Mouse (Mus musculus) limb, embryonic 10.5 days (tissue): ENCODE results near the gene Cyb561d2. TPM values are rescaled to one million over a fixed set of nuclear protein-coding genes. Genes with fewer than 3 reads are reported as not detected.

ENCODE experiments used
- DNase-seq: peaks from one replicate; pipeline ENCODE4 v3.0.0-alpha.2; 2017; ENCODE audit warnings: low spot score
- H3K27ac ChIP-seq: fragments of 300-500 bp; sonication (generic); 2 replicates; pipeline ENCODE4 v1.5.1; 2016; ENCODE audit warnings: mild to moderate bottlenecking
- H3K27me3 ChIP-seq: fragments of 300-500 bp; sonication (generic); 2 replicates; pipeline ENCODE4 v1.6.1; 2016; ENCODE audit warnings: low read depth, mild to moderate bottlenecking; ENCODE audit not compliant: poor library complexity, severe bottlenecking
- H3K36me3 ChIP-seq: fragments of 300-500 bp; sonication (generic); 2 replicates; pipeline ENCODE4 v1.6.1; 2016; ENCODE audit warnings: mild to moderate bottlenecking, moderate library complexity
- H3K4me1 ChIP-seq: fragments of 300-500 bp; sonication (generic); 2 replicates; pipeline ENCODE4 v1.6.1; 2016
- H3K4me3 ChIP-seq: fragments of 300-500 bp; sonication (generic); 2 replicates; pipeline ENCODE4 v1.5.1; 2016; ENCODE audit warnings: mild to moderate bottlenecking, moderate library complexity
- H3K9me3 ChIP-seq: fragments of 300-500 bp; sonication (generic); replicated peaks from 2 replicates; pipeline ENCODE4 v1.6.1; 2016; ENCODE audit warnings: mild to moderate bottlenecking
- WGBS: fragments of 180-500 bp; shearing (Covaris S2); methylation state at CpG from one replicate; pipeline ENCODE4 v1.1.7; 2016; 5-methylcytosine and 5-hydroxymethylcytosine counted together
- polyA plus RNA-seq: library from polyadenylated mRNA; unstranded; fragments of >200 nt; fragmentation: Nextera tagmentation; extraction: Ambion mirVana; gene quantifications from 2 replicates; pipeline ENCODE4 v1.2.1, GENCODE M21; 2016

Cyb561d2 gene
- polyA plus RNA-seq, 1 experiment from 2014 or later: 13.2 TPM

DNA sequence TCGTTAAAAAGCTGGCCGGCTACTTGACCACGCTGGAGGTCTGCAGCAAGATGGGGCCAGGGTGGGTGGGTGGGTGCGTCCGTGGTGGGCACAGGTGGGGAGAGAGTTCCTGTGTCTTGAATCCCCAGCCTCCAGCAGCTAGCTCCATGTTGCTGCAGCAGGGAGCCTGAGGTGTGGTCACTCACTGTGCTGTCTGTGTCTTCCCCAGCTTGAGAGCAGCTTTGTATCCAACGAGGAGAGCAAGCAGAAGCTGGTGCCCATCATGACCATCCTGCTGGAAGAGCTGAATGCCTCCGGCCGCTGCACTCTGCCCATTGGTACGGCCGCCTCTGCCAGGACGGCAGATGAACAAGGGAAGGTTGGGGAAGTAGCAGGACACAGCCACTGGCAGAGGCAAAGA lies 1.3 kb upstream of the Cyb561d2 start:
- Histone ChIP-seq H3K36me3 (peaks cover 44% of the 10 kb centered on the region), H3K4me1 (peaks cover 53% of the 10 kb centered on the region), H3K9me3 (no peaks in the 10 kb centered on the region), H3K27me3 (peaks cover 7% of the 10 kb centered on the region), H3K27ac (no peak overlapping the region), H3K4me3 (peak overlapping the region; percentile 68; the same call in 1 of the 2 replicates)
- 88% methylated on average over 11 of the region's 11 CpGs for WGBS
- DNase-seq: no peak

DNA sequence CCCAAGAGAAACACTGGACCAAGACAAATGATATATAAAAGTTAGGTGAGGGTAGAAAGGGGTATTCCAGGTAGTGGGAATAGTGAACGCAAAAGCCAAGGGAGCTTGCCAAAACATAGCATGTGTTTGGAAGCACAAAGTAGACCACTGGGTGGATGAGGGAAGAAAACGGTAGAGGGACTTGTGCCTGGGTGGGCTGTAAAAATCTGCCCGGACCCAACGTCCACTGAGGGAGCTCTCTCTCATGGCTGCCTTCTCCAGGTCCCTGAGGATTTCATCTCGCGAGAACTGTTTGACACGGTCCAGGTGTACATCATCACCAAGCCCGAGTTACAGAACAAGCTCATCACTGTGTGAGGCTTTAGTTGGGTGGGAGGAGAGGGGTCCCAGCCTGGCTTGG lies 728 bp upstream of the Cyb561d2 start:
- 50% methylated on average over 8 of the region's 8 CpGs for WGBS
- Histone ChIP-seq H3K36me3 (peaks cover 50% of the 10 kb centered on the region), H3K27me3 (0 out of 2 replicates have a peak, but pooled peaks cover 2% of the 10 kb centered on the region), H3K4me3 (peak overlapping the region; percentile 68), H3K27ac (peak overlapping the region; percentile 75; the same call in 1 of the 2 replicates), H3K9me3 (no peaks in the 10 kb centered on the region), H3K4me1 (peaks cover 51% of the 10 kb centered on the region)
- no peak for DNase-seq

GRCm38 (mm10) chr9:107542352-107542686 lies 326 bp upstream of the Cyb561d2 start:
- DNase-seq: no peak
- H3K4me3 ChIP-seq: peak overlapping the region; percentile 68
- peak overlapping the region; percentile 75 for H3K27ac ChIP-seq
- no peaks in the 10 kb centered on the region for H3K9me3 ChIP-seq
- under 1% methylated on average over 11 of the region's 11 CpGs for WGBS
- H3K27me3 ChIP-seq: no peaks in the 10 kb centered on the region
- peaks cover 54% of the 10 kb centered on the region for H3K36me3 ChIP-seq
- H3K4me1 ChIP-seq: peaks cover 48% of the 10 kb centered on the region

GRCm38 (mm10) chr9:107541005-107541404 lies 988 bp downstream of the Cyb561d2 start:
- H3K4me3 ChIP-seq: peak overlapping the region; percentile 68
- 32% methylated on average over 10 of the region's 10 CpGs for WGBS
- no peak for DNase-seq

DNA sequence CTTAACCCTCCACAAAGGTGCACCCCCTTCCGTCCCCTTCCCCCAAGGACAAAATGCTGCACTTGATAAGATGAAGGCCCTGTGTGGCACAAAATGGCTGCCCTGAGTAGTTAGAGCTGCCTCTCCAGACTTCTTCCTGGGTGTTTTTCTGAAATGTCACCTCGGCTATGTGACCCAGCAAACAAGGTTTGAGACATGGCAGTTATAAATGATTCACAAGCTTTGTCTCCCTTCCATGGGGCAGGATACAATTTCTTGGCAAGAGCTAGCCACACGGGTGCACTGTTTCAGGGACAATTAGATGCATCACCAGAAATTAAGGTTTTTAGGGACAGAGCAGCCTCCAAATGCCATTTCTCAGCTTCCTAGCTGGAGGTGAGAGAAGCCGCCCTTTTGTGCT lies 1.6 kb downstream of the Cyb561d2 start:
- H3K4me1 ChIP-seq: peaks cover 49% of the 10 kb centered on the region
- WGBS: 76% methylated on average over 4 of the region's 4 CpGs
- peaks cover 63% of the 10 kb centered on the region for H3K36me3 ChIP-seq
- DNase-seq: no peak
- 0 out of 2 replicates have a peak overlapping the region, but pooled peaks have one; percentile 68 for H3K4me3 ChIP-seq
- H3K27ac ChIP-seq: no peak overlapping the region
- no peaks in the 10 kb centered on the region for H3K27me3 ChIP-seq
- no peaks in the 10 kb centered on the region for H3K9me3 ChIP-seq

More at GRCm38 (mm10) chr9:107541005-107541404, 988 bp downstream of the Cyb561d2 start:
- no peaks in the 10 kb centered on the region for H3K27me3 ChIP-seq
- H3K4me1 ChIP-seq: peaks cover 48% of the 10 kb centered on the region
- H3K36me3 ChIP-seq: peaks cover 63% of the 10 kb centered on the region
- H3K9me3 ChIP-seq: no peaks in the 10 kb centered on the region
- H3K27ac ChIP-seq: no peak overlapping the region

- WGBS: 89% methylated on average over 8 of the region's 8 CpGs
- peaks cover 51% of the 10 kb centered on the region for H3K4me1 ChIP-seq
- H3K36me3 ChIP-seq: peaks cover 58% of the 10 kb centered on the region
- H3K4me3 ChIP-seq: no peak overlapping the region
- no peaks in the 10 kb centered on the region for H3K27me3 ChIP-seq
- DNase-seq: no peak
- H3K27ac ChIP-seq: no peak overlapping the region
- H3K9me3 ChIP-seq: no peaks in the 10 kb centered on the region
These were observed 2.1 kb downstream of the Cyb561d2 start for GRCm38 (mm10) chr9:107539940-107540339.

DNA sequence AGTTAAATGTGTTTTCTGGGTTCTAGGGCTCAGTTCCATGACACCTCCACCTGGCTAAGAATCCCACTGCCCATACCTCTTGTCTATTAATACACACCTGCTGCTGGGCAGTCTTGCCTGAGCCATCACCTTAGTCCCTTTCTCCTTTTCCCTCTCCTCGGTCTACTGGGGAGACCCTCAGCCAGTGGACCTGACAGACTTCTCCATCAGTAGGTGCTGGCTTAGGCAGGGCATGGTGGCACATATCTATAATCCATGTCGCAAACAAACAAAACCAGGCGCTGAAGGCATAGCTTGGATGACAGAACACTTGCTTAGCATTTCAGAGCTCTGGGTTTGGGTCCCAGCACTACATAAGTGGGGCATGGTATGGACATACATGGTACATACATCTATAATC lies 3.3 kb downstream of the Cyb561d2 start:
- Histone ChIP-seq H3K4me1 (peaks cover 59% of the 10 kb centered on the region), H3K9me3 (no peaks in the 10 kb centered on the region), H3K27ac (no peak overlapping the region), H3K36me3 (peaks cover 46% of the 10 kb centered on the region), H3K27me3 (no peaks in the 10 kb centered on the region), H3K4me3 (no peak overlapping the region)
- DNase-seq: no peak
- 89% methylated on average over 3 of the region's 3 CpGs for WGBS

DNA sequence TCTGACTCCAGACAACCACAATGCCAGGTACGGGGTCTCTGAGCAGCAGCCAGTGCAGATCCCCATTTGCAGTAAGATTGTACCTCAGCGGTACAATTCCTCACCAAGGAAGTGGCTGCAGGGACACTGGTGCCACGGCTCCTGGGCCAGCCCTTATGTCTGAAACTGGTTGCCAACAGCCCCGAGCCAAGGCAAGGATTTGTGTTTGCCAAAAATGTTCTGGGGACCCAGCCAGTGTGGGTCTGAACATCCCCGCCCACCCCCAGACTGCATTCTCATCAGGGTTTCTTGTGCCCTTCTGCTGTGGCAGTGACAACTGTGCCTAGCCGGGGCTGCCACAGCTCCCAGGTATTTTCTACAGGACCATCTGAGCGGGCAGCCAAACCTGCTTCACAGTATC lies 3.8 kb downstream of the Cyb561d2 start:
- DNase-seq: no peak
- Histone ChIP-seq H3K27ac (no peak overlapping the region), H3K36me3 (peaks cover 41% of the 10 kb centered on the region), H3K27me3 (no peaks in the 10 kb centered on the region), H3K4me3 (no peak overlapping the region), H3K9me3 (no peaks in the 10 kb centered on the region), H3K4me1 (peaks cover 57% of the 10 kb centered on the region)
- WGBS: 94% methylated on average over 7 of the region's 7 CpGs

DNA sequence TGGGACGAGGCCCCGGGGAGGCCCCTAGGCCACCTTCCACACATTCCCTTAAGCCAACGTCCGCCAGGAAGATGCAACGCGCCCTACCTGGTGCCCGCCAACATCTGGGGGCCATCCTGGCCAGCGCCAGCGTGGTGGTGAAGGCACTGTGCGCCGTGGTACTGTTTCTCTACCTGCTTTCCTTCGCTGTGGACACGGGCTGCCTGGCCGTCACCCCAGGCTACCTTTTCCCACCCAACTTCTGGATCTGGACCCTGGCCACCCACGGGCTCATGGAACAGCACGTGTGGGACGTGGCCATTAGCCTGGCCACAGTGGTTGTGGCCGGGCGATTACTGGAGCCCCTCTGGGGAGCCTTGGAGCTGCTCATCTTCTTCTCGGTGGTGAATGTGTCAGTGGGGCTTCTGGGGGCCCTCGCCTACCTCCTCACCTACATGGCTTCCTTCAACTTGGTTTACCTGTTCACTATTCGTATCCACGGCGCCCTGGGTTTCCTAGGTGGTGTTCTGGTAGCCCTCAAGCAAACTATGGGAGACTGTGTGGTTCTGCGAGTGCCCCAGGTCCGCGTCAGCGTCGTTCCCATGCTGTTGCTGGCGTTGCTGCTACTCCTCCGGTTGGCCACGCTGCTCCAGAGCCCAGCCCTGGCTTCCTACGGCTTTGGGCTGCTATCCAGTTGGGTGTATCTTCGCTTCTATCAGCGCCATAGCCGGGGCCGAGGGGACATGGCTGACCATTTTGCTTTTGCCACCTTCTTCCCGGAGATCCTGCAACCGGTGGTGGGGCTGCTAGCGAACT lies 7.4 kb downstream of the Cyb561d2 start:
- Histone ChIP-seq H3K27ac (peak overlapping the region; percentile 85), H3K9me3 (no peaks in the 10 kb centered on the region), H3K4me1 (peaks cover 36% of the 10 kb centered on the region), H3K36me3 (peaks cover 32% of the 10 kb centered on the region), H3K4me3 (peak overlapping the region; percentile 75), H3K27me3 (peaks cover 13% of the 10 kb centered on the region; the same call in 1 of the 2 replicates)
- peak; percentile 51 for DNase-seq
- under 1% methylated on average over 40 of the region's 40 CpGs for WGBS

- H3K4me1 ChIP-seq: peaks cover 36% of the 10 kb centered on the region
- DNase-seq: peak; percentile 89
- peak within 1 kb of the TSS; percentile 75 for H3K4me3 ChIP-seq
- peaks cover 25% of the 10 kb centered on the region for H3K36me3 ChIP-seq
- H3K9me3 ChIP-seq: no peaks in the 10 kb centered on the region
- WGBS: under 1% methylated on average over 48 of the region's 48 CpGs
- H3K27ac ChIP-seq: peak within 1 kb of the TSS; percentile 85
- H3K27me3 ChIP-seq: peaks cover 16% of the 10 kb centered on the region; the same call in 1 of the 2 replicates
These were observed 8.1 kb downstream of the Cyb561d2 start, which contains the start of gene Tmem115 for GRCm38 (mm10) chr9:107533791-107534407. Gene Tmem115 (plus strand): TSS chr9:107533945.

DNA sequence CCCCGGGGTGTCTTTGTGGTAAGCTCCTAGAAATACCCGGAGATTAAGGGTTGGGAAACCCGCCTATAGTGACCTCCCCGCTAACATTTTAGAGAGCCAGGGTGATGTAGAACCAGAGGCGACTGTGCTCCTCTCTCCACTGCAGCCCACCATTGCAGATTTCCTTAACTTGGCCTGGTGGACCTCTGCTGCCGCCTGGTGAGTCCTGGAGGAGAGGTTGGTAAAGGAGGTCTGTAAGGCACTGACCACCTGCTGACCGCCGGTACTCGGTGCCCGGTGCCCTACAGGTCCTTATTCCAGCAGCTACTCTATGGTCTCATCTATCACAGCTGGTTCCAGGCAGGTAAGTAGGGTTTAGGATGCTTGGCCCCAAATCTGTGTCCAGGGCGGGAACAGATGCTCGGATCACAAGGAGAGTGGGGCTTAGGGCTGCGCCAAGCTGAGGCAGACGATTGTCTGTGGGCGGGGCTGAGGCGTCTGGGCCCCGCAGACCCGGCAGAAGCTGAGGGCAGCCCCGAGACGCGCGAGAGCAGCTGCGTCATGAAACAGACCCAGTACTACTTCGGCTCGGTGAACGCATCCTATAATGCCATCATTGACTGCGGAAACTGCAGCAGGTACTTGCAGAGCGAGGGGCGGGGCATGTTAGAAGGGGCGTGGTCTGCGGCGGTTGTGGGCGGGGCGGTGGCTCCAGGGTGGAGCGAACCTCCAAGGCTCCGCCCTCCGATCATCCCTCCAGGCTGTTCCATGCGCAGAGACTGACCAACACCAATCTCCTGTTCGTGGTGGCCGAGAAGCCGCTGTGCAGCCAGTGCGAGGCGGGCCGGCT lies 15.6 kb downstream of the Cyb561d2 start:
- Histone ChIP-seq H3K9me3 (no peaks in the 10 kb centered on the region), H3K27me3 (peaks cover 91% of the 10 kb centered on the region), H3K4me1 (peaks cover 38% of the 10 kb centered on the region), H3K4me3 (peak overlapping the region; percentile 49), H3K36me3 (no peaks in the 10 kb centered on the region), H3K27ac (peak overlapping the region; percentile 26; the same call in 1 of the 2 replicates)
- 5% methylated on average over 44 of the region's 44 CpGs for WGBS
- peak; percentile 85 for DNase-seq

- no peak for DNase-seq
These were observed 19.6 kb downstream of the Cyb561d2 start for GRCm38 (mm10) chr9:107522400-107522711.

More at GRCm38 (mm10) chr9:107522400-107522711, 19.6 kb downstream of the Cyb561d2 start:
- Histone ChIP-seq H3K9me3 (no peaks in the 10 kb centered on the region), H3K36me3 (no peaks in the 10 kb centered on the region), H3K27ac (peak overlapping the region; percentile 27; the same call in 1 of the 2 replicates), H3K27me3 (peaks cover 97% of the 10 kb centered on the region), H3K4me1 (peaks cover 39% of the 10 kb centered on the region), H3K4me3 (no peak overlapping the region)
- WGBS: 54% methylated on average over 2 of the region's 2 CpGs
